Mouse (Mus musculus) skeletal muscle tissue, adult 2 months (tissue): Measurements from ENCODE around the gene Derl3.
"Not testable (repeated sequence)": the region's sequence is repeated elsewhere in the genome, so short reads cannot be mapped to it uniquely, and the experiment has no call there.

Source experiments
- DNase-seq: peaks from one replicate; pipeline ENCODE4 v3.0.0-alpha.2; 2012; ENCODE audit warnings: low read depth, low spot score

The Derl3 gene

DNA sequence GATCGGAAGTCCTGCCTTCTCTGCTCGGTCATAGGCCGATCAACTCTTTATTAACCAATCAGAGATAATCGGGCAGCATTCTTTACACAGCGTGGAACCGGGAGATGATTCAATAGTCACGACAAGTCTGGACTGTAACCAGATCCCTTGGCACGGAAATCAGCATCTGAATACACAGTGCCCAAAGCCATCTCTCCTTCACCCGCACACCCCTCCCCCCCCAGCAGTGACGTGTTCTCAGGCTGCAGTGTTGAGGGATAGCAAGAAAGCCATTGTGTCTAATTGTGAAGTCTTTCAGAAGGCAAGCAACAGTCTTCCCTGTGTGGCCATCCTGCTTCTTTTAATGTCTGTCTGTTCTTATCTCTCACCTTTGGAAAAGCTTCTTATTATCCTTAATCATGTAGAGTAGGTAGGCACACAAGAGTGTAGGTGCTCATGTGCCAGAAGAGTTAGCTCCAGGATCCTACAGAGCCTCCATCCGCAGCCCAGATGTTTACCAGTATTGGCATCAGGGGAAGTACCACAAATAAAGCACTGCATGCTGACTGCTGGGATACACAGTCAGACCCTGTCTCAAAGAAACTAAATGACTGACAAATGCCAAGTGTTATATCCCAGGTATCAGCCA is 20.2 kb upstream of the Derl3 start:
- DNase-seq, result peak; percentile 74

DNA sequence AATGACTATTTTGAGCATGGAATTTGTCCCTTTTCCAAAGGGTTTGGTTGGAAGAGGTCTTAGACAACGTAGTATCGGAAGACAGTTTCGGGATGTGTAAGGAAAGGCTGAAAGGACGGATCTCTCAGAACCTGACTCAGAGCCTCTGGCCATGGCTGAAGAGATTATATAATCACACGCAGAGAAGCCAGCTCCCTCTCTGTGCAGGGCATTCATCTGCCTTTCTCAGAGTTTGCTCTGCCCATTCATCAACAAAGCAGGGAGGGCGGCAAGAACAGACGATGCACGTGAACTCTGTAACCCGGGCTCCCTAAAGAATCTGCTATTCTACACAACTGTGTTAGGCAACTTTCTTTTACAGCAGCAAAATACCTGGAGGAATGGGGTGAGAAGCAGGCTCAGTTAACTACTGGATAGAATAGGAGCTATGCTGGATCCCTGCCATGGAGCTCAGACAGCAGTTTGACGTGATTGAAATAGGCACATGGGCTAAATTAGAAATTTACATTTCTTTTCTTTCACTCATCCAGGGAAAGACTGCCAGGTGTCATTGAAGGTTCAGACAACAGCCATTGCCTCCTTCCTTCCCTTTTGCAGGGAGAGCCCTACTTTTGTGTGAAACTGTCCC is 19.6 kb upstream of the Derl3 start:
- DNase-seq, result no peak

DNA sequence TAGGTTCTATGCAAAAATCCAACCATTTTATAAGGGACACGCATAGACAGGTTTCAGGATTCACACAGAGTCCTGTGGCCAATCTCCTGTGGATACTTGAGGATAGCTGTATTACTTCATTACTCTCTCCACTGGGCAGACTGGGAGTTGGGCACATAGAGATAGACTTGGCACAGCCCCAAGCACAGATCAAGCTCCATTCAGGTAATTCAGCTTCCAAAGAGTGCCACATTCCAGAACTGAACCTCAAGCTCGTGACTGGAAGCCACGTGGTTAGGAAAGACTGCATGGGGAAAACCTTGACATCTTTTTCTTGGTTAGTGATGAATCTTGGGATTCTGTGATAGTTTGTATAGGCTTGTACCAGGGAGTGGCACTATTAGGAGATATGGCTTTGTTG is 14.4 kb upstream of the Derl3 start:
- no peak for DNase-seq

DNA sequence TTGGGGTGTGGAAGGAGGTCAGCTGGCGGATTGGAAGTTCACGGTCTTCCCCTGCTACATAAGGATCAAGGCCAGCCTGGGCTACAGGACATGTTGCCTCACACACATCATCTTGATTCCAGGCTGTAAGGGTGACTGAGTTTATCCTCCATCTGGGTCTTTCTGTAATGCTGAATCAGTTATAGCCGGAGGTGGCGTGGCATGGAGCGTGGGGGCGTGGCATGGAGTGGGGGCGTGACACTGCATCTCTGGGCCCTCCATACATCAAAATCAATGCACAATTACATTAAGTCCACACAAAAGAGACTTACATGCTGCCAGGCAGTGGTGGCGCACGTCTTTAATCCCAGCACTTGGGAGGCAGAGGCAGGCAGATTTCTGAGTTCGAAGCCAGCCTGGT is 12.9 kb upstream of the Derl3 start:
- no peak for DNase-seq

DNA sequence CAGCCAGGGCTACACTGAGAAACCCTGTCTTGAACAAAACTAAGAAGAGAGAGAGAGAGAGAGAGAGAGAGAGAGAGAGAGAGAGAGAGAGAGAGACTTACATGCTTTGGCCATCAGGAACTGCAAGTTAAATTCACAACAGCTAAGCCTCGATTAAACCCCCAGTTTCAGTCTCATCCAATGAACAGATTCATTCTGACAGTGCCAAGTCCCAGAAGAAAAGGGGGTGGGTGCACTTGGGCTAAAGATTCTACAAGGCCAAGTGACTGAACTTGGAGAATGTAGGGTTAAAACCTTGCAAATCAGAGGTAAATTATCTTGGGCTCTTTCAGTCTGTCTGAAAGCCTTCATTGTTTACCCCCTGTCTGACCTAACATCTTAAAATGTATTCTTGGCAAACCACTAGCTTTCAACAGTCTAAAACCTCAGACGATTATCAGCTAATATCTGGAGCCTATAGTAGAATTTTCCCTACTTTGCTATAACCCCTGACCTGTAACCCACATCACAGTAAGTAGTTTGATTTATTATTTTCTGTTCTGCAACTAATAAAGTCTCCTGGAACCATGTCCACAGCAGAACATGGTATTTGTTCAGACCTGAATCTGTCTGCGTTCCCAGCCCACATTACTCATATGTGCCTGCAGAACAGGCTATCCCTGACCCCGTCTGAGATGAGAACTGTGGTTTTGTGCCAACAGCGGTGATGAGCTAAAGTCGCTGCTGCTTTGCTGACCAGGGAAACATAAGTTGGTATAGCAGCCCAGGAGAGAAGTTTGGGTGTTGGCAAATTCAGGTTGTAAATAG is 12.2 kb upstream of the Derl3 start:
- no peak for DNase-seq

DNA sequence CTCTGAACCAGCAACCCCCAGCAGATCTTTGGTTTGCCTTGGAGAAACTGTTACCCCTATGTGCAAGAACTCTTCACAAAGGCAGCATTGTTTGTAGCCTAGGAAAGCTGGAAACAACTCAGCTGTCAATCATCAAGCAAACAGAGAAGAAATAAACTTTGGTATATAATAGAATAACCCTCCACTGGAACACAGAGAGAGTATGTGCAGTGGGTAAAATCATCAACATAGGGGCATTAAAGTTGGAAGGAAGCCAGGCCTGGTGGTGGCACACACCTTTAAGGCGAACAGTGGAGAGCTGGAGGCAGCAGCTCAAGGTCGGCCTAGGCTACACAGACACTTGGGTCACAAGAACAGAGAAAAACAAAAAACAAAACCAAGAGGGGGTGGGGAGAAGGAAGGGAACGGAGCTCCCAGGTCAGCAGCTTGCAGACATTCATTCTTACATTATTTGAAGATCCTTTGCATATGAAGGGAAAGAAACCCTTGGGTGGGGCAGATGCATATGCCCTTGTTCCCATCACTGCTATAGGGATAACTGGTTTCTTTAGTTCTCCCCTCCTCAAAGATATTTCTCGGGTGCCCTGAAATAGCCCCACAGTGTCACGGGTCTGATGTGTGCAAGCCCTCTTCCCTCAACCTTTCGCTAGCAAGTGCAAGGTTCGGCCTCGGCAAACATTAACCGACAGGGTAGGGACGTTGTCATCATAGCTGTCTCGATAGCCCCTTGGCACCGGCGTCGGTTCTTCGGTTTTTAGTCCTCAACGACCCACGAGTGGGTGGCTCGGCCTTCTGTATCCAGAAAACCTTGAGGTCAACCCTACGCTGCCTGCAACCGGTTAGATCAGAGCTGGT is 11.4 kb upstream of the Derl3 start:
- DNase-seq, result no peak

DNA sequence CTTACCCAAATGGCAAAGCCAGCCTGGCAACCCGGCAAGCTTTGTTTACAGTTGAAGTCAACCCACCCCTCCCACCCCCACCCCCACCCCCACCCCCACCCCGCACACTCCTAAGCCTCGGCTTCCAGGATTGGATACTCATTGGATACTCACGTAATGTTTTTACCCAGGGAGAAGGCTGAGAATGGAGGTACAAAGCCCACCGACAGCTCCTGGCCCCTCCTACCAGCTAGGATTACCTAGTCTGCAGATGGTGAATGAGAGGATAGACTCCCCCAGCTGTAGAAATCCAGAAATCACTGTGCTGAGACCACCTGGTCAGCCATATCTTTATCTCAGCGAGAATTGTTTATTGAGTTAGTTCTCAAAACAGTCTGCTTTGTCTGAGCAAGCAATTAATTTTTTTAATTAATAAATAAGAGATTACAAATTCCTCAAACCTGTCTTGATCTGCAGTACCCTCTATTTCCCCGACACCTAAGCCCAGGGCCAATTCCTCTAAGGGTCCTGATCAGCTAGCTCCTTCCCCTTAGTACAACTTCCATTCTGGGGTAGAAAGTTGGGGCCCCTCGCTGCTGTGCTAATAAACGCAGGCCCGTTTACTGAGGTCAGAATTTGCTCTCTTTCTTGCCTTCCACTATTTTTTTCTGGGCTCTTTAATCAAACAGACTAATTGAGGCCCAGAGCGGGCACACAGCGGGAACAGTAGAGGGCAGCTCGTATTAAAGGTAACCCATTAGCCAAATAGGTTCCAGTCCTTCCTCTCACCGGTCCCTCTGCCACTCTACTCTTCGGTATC is 10.6 kb upstream of the Derl3 start:
- DNase-seq, result no peak

DNA sequence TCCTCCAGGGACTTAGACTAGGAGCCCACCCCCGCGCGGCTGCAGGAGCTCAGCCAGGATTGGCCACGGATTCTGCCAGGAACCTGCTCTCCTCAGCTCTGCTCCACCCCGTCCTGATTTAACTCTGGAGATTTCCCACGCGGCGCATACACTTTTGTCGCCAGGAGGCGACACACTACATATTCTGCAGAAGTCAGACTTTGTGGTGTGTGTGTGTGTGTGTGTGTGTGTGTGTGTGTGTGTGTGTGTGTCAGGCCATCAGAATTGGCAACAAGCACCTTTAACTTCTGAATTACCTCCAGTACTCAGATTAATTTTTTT is 10.0 kb upstream of the Derl3 start:
- DNase-seq, result peak; percentile 69

DNA sequence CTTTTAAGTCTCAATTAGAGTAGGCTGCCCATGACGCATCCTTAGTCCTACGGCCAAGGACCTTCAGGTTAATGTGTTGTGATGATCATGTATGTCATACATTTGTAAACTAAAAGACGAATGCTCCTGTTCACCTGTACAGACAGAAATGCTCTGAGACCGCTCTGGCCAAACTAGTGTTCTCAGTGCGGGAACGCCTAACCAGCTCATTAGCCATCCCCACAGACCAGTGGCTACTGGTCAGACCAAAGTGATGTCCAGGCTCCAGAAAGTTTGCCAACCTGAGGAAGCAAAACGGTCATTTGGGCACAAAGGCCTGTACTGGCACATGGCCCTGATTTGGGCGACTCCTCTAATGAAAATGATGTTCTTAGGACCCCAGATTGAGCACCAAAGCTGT is 8.5 kb upstream of the Derl3 start:
- no peak for DNase-seq

DNA sequence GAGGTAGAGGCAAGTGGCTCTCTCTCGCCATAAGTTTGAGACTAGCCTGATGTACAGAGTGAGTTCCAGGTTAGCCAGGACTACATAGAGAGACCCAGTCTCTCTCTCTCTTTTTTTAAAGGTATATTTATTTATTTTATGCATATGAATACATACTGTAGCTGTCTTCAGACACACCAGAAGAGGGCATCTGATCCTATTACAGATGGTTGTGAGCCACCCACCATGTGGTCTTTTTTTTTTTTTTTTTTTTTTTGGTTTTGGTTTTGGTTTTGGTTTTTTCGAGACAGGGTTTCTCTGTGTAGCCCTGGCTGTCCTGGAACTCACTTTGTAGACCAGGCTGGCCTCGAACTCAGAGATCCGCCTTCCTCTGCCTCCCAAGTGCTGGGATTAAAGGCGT is 5.7 kb upstream of the Derl3 start:
- DNase-seq, result not testable (repeated sequence)

DNA sequence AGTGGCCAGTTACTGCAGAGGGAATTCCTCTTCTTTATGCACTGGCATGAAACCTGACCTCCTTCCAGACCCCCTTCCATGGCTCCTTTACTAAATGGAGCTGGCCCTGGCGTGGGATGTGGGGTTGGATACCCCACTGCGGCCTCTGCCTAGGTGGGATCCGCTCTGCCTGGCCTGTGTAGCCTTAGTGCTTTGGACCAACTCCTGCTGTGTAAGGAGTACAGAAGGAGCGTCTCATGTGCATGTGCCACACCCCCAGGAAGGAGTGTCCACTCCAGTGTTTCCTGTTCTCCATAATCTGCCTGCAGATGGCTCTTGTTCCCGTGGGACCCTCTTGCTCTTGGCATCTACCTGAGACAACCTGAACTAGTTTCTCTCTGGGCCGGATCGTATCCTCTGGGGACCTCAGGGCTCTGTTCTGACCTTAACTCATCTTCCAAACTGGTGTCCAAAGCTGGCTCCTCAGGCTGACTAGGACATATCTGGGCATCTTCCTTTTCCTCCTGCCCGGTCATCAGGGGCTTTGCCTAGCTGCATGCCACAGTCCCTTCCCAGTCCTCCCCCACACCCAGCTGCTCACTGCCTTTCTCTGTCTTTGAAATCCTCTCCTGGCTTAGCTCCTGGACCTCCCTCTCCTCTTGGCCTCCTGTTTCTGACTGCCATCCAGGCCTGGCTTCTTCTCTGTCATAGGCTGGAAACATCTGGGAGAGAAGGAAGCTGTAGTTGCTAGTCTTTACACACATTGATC is 3.6 kb upstream of the Derl3 start:
- DNase-seq, result no peak

DNA sequence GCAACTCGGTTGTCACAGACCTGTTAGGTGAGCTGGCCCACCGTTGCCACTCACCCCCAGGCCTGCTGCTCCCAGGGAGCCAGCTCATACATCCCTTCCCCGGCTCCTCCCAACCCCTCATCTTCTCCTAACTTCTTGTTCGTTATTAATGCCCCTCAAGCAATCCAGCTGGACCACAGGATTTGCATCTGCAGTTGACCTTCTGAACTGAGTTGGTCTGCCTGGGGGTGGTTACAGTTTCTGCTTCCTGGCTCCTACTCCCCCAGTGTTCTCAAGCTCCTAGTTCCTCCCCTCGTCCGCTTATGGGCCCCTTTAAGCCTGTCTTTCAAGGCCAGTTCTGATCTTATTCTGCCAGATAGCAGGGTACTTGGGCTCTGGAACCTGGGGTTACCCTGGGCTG is 1.4 kb downstream of the Derl3 start:
- no peak for DNase-seq

DNA sequence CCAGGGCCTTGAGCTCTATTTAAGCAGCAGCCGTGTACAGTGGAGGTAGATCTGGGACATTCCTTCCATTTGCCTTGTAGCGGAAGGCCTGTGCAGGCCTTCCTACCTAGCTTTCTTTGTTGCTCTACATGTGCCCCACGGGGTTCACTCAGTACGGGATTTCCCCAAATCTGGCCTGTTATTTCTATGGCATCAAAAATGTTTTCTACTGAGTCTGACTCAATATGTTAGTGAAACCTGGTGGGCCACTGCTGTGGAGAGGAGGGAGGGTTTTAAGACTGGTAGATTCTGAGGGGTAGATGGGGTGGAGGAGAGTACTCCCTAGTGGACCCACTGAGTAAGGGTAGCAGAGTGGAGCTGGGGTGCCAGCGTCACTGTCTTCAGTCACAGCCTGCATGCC is 2.5 kb downstream of the Derl3 start:
- no peak for DNase-seq

DNA sequence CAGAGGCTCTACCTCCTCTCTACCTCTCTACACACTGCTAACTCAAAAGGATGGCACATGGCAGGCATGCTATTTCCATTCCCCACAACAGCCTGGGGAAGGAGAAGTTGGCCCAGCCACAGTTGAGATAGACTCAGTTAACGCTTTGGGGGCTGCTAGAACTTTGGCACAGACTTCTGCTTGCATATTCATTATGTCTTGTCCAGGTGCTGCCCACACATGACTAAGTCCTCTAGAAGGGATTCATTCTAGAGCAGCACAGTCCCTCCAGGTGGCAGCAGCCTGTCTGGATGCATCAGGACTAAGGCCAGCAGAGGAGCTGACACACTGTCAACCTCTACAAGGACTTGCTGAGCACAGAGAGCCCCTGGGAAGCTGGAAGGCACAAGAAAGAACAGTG is 3.0 kb downstream of the Derl3 start:
- no peak for DNase-seq

DNA sequence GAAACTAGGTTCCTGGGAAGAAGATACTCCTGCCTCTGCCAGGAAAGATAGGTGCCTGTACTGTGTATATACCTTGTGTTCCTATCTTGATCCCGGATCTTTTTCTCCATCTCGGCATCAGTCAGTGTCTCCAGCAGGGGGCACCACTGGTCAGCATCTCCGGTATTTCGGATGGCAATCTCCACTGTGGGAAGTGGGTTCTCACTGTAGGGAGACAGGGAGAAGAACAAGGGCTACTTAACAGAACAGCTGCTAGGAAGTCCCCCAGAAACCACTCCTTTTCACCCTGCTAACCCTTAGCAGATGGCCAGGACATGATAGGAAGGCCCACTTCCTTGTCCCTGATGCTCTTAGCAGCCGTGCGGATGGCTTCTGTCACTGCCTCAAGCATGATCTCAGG is 4.2 kb downstream of the Derl3 start:
- DNase-seq, result peak; percentile 62

DNA sequence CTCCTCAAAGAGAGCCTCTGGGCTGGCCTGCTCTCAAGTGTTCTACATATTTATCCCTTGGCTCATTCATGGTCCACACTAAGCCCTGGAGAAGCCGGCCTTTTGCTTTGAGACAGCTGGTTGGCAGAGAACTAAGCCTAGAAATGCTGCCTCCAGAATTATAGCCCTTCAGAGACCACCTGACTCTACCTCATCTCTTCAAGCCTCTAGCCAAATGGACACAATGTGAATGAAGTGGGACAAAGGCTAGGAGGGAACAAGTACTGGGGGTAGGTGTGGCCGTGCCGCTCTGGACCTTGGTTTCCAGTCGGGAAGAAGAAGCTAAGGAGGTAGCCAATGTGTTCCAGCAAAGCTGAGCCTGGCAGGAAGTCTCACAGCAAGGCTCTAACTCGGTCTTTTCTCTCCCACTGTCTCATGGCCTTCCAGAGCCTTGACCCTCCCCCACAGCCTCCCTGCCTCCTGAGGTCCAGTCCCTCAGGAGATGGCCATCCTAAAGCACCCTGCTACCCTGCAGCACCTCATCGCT is 4.9 kb downstream of the Derl3 start:
- DNase-seq, result no peak

DNA sequence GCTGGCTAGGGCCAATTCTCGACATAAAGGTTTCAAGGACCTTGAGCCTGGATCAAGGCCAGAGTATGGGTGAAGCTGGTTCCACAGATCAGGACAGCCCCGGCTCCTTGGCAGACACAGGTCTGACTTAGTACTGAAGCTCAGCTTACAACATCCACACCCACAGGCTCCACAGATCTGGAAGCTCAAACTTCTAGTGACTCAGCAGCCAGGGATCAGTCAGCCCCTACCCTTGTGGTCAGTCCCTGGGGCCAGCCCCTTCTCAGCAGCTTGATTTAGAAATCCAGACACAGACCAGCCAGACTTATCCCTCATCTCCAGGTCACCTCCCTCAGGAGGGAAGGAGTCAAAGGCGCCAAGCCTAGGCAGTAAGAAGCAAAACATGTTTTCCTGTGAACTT is 5.6 kb downstream of the Derl3 start:
- peak; percentile 92 for DNase-seq

DNA sequence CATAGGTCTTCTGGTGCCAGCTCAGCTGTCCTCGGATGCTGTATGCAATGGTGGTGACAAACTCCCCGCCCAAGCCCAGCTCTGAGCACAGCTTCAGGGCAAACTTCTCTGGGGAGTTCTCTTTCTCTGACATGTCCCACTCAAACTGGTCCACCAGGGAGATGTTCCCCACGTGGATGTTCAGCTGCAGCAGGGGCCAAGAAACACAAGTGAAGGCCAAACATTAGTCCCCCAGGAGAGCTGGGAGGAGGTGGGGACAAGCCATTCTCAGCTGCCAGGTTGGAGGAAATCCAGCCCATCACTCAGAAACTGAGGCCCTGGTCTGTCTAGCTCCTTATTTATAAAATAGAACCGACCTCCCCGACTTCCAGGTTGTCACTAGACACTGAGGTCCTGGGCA is 11.2 kb downstream of the Derl3 start:
- no peak for DNase-seq

DNA sequence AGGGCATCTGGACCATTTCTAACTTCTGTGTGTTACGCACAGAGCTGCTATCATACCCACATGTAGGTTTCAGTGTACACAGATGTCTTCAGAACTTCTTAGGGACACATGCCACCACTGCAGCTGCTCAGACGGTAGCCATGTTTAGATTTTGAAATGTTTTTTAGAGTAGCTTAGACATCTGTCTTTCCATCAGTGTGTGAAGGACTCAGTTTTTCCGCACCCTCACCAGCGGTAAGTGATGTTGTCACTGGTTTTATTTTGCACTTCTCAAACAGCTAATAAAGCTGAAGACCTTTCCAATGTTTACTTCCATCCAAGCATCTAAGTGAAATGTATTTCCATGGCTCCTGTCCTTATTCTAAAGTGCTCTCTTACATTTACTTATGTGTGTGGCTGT is 13.7 kb downstream of the Derl3 start:
- DNase-seq, result no peak

DNA sequence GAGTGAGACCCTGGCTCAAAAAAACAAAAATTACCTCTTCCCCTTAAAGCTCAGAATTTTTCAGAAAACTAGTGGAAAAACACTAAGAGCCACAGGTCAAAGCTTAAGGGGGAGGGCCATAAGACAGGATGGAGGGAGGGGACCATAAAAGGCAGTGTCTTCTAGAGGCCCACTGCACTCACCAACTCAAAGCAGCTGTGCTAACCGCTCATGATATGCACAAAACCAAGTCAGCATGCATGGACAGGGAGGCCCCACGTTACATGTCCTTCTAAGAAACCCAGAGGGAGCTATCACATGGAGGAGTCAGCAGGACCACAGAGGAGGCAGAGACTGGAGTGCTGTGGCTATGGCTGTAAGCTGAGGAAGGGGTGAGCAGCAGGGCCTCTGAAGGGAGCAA is 17.5 kb downstream of the Derl3 start:
- DNase-seq, result no peak
